Mouse (Mus musculus) G1E (cell line): ENCODE measurements around the gene Abca2.

ENCODE experiments used
- CTCF ChIP-seq: IDR thresholded peaks from 2 replicates; pipeline ENCODE4 v1.5.1; 2012; ENCODE audit warnings: low read depth, low read length, inconsistent platforms, mixed read lengths
- TAL1 ChIP-seq: conservative IDR thresholded peaks from 2 replicates; pipeline ENCODE4 v1.6.1; 2012; ENCODE audit warnings: low read depth, low read length, inconsistent platforms, mixed read lengths

DNA sequence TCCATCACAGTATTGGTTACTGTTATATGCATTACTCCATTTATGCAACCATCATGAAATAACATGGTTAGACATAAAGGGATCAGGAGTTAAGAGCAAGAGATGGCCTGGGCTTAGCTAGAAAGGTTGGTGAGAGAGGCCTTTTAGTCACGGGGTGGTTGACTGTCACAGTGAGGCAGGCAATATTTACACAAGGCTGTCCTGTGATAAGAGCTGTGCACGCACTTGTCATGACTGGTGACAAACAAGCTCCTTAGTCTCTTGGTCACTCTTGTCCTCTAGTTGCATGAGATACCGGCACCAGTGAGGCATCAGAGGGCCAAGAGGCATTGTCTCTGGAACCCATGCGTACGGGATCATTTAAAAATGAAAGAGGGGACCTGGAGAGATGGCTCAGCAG, 44.0 kb upstream of the Abca2 start:
- no peak for TF ChIP-seq TAL1
- TF ChIP-seq CTCF: no peak
